Mouse (Mus musculus) forebrain, postnatal 0 days (tissue): ENCODE data around the gene Kirrel3. TPM values are rescaled to one million over a fixed set of nuclear protein-coding genes. Genes with fewer than 3 reads are reported as not detected.
A peak's percentile ranks its signal among the peaks of the same experiment; 100 is the strongest.

Experiments used
- ATAC-seq: fragments of 200-750 bp; cut with Nextera tagmentation; 2 replicates; pipeline ENCODE4 v1.8.0; 2017; ENCODE audit warnings: mild to moderate bottlenecking, moderate library complexity
- DNase-seq: peaks from one replicate; pipeline ENCODE4 v3.0.0-alpha.2; 2015
- H3K27ac ChIP-seq: fragments of 300-500 bp; sonication (generic); 2 replicates; pipeline ENCODE4 v1.5.1; 2014; ENCODE audit warnings: low read depth, mild to moderate bottlenecking, antibody characterized with exemption, low read length, moderate library complexity, mixed read lengths
- H3K27me3 ChIP-seq: fragments of 300-500 bp; sonication (generic); 2 replicates; pipeline ENCODE4 v1.6.1; 2014; ENCODE audit warnings: mild to moderate bottlenecking, low read length, mixed read lengths; ENCODE audit not compliant: insufficient read depth
- H3K36me3 ChIP-seq: fragments of 300-500 bp; sonication (generic); 2 replicates; pipeline ENCODE4 v1.6.1; 2014; ENCODE audit warnings: mild to moderate bottlenecking, moderate library complexity; ENCODE audit not compliant: insufficient read depth
- H3K4me1 ChIP-seq: fragments of 300-500 bp; sonication (generic); 2 replicates; pipeline ENCODE4 v1.6.1; 2014; ENCODE audit warnings: antibody characterized with exemption; ENCODE audit not compliant: insufficient read depth
- H3K4me2 ChIP-seq: fragments of 300-500 bp; sonication (generic); 2 replicates; pipeline ENCODE4 v1.6.1; 2014; ENCODE audit warnings: low read depth, mild to moderate bottlenecking, moderate library complexity
- H3K4me3 ChIP-seq: fragments of 300-500 bp; sonication (generic); 2 replicates; pipeline ENCODE4 v1.5.1; 2014; ENCODE audit warnings: low read depth, low read length, mixed read lengths
- H3K9ac ChIP-seq: fragments of 300-500 bp; sonication (generic); 2 replicates; pipeline ENCODE4 v1.6.1; 2014; ENCODE audit warnings: mild to moderate bottlenecking
- H3K9me3 ChIP-seq: fragments of 300-500 bp; sonication (generic); 2 replicates; pipeline ENCODE4 v1.6.1; 2016; ENCODE audit warnings: low read length
- CTCF ChIP-seq: sonication (generic); IDR thresholded peaks from 2 replicates; pipeline ENCODE4 v1.5.1; 2016; ENCODE audit warnings: antibody characterized with exemption, control low read depth, low read depth
- WGBS: fragments of 180-500 bp; shearing (Covaris S2); extraction: QIAGEN DNeasy Blood & Tissue Kit; methylation state at CpG from one replicate; pipeline ENCODE4 v1.1.7; 2014; 5-methylcytosine and 5-hydroxymethylcytosine counted together
- polyA plus RNA-seq: library from polyadenylated mRNA; unstranded; fragments of >200 nt; fragmentation: Nextera tagmentation; extraction: Ambion mirVana; gene quantifications from 2 replicates; pipeline ENCODE4 v1.2.1, GENCODE M21; 2015
- total RNA-seq: library from RNA; depleted of rRNA; stranded (reverse); fragments of >200 nt; gene quantifications from 2 replicates; pipeline ENCODE4 v1.2.3, GENCODE M21; 2014

Kirrel3 gene
- total and polyA plus RNA-seq, 2 experiments from 2014 or later: 35.3 to 57.6 TPM

- H3K27me3 ChIP-seq: no peaks in the 10 kb centered on the region
- peak; percentile 88 for DNase-seq
- H3K4me1 ChIP-seq: 0 out of 2 replicates have a peak, but pooled peaks cover 5% of the 10 kb centered on the region
- H3K36me3 ChIP-seq: no peaks in the 10 kb centered on the region
- TF ChIP-seq CTCF: no peak
- H3K4me2 ChIP-seq: no peak overlapping the region
- no peak overlapping the region for H3K4me3 ChIP-seq
- H3K9me3 ChIP-seq: no peaks in the 10 kb centered on the region
- peak; percentile 75 for ATAC-seq
- H3K27ac ChIP-seq: 0 out of 2 replicates have a peak overlapping the region, but pooled peaks have one; percentile 30
- WGBS: 48% methylated on average over 5 of the region's 5 CpGs
- no peak overlapping the region for H3K9ac ChIP-seq
Measured at GRCm38 (mm10) chr9:34958183-34958830, 472.6 kb downstream of the Kirrel3 start.

- Histone ChIP-seq H3K27ac (no peak overlapping the region), H3K36me3 (no peaks in the 10 kb centered on the region), H3K4me2 (no peak overlapping the region), H3K27me3 (no peaks in the 10 kb centered on the region), H3K4me3 (no peak overlapping the region), H3K4me1 (peaks cover 14% of the 10 kb centered on the region; the same call in 1 of the 2 replicates), H3K9me3 (no peaks in the 10 kb centered on the region), H3K9ac (no peak overlapping the region)
- no peak for TF ChIP-seq CTCF
- DNase-seq: no peak
- ATAC-seq: no peak
- whole genome bisulfite sequencing: 48% methylated on average over 12 of the region's 12 CpGs
Measured at GRCm38 (mm10) chr9:34960736-34961135, 475.0 kb downstream of the Kirrel3 start.

DNA sequence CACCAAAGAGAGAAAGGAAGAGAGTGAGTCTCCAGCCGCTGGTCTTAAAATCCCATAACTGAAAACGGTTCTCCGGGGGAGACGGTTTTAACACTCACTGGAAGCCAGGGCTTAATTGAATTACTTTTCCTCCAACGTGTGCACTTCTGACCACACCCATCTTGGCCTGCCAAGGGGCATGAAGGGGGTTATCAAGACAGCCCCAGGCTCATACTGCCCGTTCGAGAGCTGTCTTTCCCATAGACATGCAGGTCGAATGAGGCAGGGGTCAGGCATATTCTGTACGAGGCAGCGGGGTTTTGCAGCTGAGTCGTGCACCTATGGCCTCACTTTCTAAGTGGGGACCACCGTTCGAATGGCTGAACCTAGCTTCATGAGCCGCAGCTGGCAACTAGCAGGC is 475.5 kb downstream of the Kirrel3 start:
- no peak for TF ChIP-seq CTCF
- ATAC-seq (no peak), DNase-seq (no peak)
- H3K27me3 ChIP-seq: no peaks in the 10 kb centered on the region
- no peaks in the 10 kb centered on the region for H3K9me3 ChIP-seq
- H3K4me1 ChIP-seq: peaks cover 14% of the 10 kb centered on the region; the same call in 1 of the 2 replicates
- WGBS: 67% methylated on average over 14 of the region's 14 CpGs
- H3K9ac ChIP-seq: no peak overlapping the region
- H3K4me2 ChIP-seq: no peak overlapping the region
- no peaks in the 10 kb centered on the region for H3K36me3 ChIP-seq
- no peak overlapping the region for H3K27ac ChIP-seq
- H3K4me3 ChIP-seq: no peak overlapping the region

- DNase-seq: no peak
- no peaks in the 10 kb centered on the region for H3K9me3 ChIP-seq
- no peak for ATAC-seq
- no peak overlapping the region for H3K9ac ChIP-seq
- no peak overlapping the region for H3K27ac ChIP-seq
- no peaks in the 10 kb centered on the region for H3K36me3 ChIP-seq
- WGBS: 89% methylated on average over 4 of the region's 4 CpGs
- no peaks in the 10 kb centered on the region for H3K27me3 ChIP-seq
- H3K4me1 ChIP-seq: peaks cover 14% of the 10 kb centered on the region; the same call in 1 of the 2 replicates
- TF ChIP-seq CTCF: no peak
- no peak overlapping the region for H3K4me3 ChIP-seq
- no peak overlapping the region for H3K4me2 ChIP-seq
Measured at GRCm38 (mm10) chr9:34962251-34962650, 476.6 kb downstream of the Kirrel3 start.

GRCm38 (mm10) chr9:34963593-34963992 is 477.9 kb downstream of the Kirrel3 start:
- Histone ChIP-seq H3K36me3 (no peaks in the 10 kb centered on the region), H3K27me3 (no peaks in the 10 kb centered on the region), H3K4me2 (no peak overlapping the region), H3K4me1 (peaks cover 9% of the 10 kb centered on the region; the same call in 1 of the 2 replicates), H3K27ac (no peak overlapping the region), H3K9ac (no peak overlapping the region), H3K4me3 (no peak overlapping the region), H3K9me3 (no peaks in the 10 kb centered on the region)
- ATAC-seq (no peak), DNase-seq (no peak)
- TF ChIP-seq CTCF: no peak
- 63% methylated on average over 3 of the region's 3 CpGs for whole genome bisulfite sequencing

DNA sequence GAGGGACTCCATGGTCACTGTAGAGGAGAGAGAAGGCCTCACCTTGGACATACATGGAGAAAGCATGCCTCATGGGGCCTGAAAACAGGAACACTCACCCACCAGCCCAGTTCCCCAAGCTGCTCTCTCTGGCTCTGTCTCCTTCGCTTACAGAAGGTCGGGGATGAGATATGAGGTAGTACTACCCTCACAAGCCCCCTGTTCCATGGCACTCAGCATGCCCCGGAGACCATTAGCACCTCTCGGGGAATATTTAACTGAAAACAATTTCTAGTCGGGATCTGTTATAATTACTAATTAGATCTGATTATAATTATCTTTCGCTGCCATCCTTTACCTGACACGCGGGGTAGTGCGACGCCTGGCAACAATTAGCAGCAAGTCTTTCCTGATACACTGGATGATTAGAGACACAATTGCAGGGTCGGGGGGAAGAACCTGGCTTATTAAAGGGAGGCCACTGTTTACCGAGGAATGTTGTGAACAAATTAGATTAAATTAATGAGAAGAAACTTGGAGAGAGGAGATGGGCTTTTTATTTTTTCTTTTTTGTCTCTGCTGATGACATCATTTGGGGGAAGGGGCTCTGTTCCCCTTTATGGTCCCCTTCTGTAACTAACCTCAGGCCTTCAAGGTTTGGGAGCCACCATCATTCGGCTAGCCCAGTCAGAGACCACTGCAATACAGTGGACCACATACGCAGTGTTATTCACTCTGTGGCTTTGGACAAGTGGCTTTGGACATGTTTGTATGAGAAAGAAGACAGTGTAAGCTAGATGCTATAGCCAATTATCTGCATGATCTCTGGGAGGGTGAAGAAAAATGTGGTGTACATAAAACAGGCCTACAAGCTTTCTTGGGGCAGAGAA is 478.7 kb downstream of the Kirrel3 start:
- 0 out of 2 replicates have a peak, but pooled peaks have one; percentile 10 for ATAC-seq
- no peaks in the 10 kb centered on the region for H3K36me3 ChIP-seq
- H3K4me2 ChIP-seq: no peak overlapping the region
- H3K27me3 ChIP-seq: no peaks in the 10 kb centered on the region
- H3K27ac ChIP-seq: no peak overlapping the region
- no peak overlapping the region for H3K4me3 ChIP-seq
- no peak overlapping the region for H3K9ac ChIP-seq
- DNase-seq: no peak
- no peaks in the 10 kb centered on the region for H3K9me3 ChIP-seq
- no peak for TF ChIP-seq CTCF
- H3K4me1 ChIP-seq: peaks cover 9% of the 10 kb centered on the region; the same call in 1 of the 2 replicates
- WGBS: 28% methylated on average over 14 of the region's 14 CpGs

DNA sequence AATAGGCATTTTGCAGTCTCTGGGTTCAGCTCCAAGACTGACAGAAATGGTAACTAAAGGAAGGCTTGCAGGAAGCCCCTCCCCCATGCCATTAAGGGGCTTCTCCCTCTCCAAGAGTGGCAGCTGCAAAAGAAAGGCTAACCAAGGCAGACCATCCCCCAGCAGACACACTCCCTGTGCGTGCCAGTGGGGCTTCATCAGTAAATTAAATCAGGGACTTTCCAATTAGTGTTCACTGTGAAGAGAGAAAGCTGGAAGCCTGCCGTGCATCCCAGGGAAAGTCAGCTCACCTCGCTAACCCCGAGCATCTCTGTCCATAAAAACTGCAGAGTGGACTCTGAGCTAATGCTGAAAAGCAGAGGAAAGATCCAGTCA is 479.3 kb downstream of the Kirrel3 start:
- ATAC-seq (peak; percentile 61), DNase-seq (peak; percentile 43)
- Histone ChIP-seq H3K27me3 (no peaks in the 10 kb centered on the region), H3K9me3 (no peaks in the 10 kb centered on the region), H3K27ac (no peak overlapping the region), H3K4me1 (peaks cover 9% of the 10 kb centered on the region; the same call in 1 of the 2 replicates), H3K36me3 (no peaks in the 10 kb centered on the region), H3K9ac (no peak overlapping the region), H3K4me3 (no peak overlapping the region), H3K4me2 (no peak overlapping the region)
- TF ChIP-seq CTCF: no peak
- 7% methylated on average over 4 of the region's 4 CpGs for WGBS
